Mouse (Mus musculus) neural tube, embryonic 13.5 days (tissue): ENCODE data around the gene Muc20. TPM values are rescaled to one million over a fixed set of nuclear protein-coding genes. Genes with fewer than 3 reads are reported as not detected.

Experiments
- ATAC-seq: fragments of 200-750 bp; cut with Nextera tagmentation; 2 replicates; pipeline ENCODE4 v1.8.0; 2017; ENCODE audit warnings: low read depth, mild to moderate bottlenecking, moderate TSS enrichment, moderate library complexity
- H3K27ac ChIP-seq: fragments of 300-500 bp; sonication (generic); replicated peaks from 2 replicates; pipeline ENCODE4 v1.5.1; 2015; ENCODE audit warnings: moderate library complexity, mild to moderate bottlenecking, inconsistent platforms
- H3K27me3 ChIP-seq: fragments of 300-500 bp; sonication (generic); 2 replicates; pipeline ENCODE4 v1.6.1; 2015; ENCODE audit warnings: mild to moderate bottlenecking, inconsistent platforms
- H3K36me3 ChIP-seq: fragments of 300-500 bp; sonication (generic); 2 replicates; pipeline ENCODE4 v1.6.1; 2015; ENCODE audit warnings: mild to moderate bottlenecking, inconsistent platforms
- H3K4me1 ChIP-seq: fragments of 300-500 bp; sonication (generic); replicated peaks from 2 replicates; pipeline ENCODE4 v1.6.1; 2015; ENCODE audit warnings: inconsistent platforms
- H3K4me2 ChIP-seq: fragments of 300-500 bp; sonication (generic); 2 replicates; pipeline ENCODE4 v1.6.1; 2015; ENCODE audit warnings: inconsistent platforms, mild to moderate bottlenecking, moderate library complexity
- H3K4me3 ChIP-seq: fragments of 300-500 bp; sonication (generic); 2 replicates; pipeline ENCODE4 v1.5.1; 2015; ENCODE audit warnings: mild to moderate bottlenecking, inconsistent platforms
- H3K9ac ChIP-seq: fragments of 300-500 bp; sonication (generic); 2 replicates; pipeline ENCODE4 v1.6.1; 2015; ENCODE audit warnings: moderate library complexity, mild to moderate bottlenecking, inconsistent platforms
- H3K9me3 ChIP-seq: fragments of 300-500 bp; sonication (generic); 2 replicates; pipeline ENCODE4 v1.6.1; 2016; ENCODE audit warnings: inconsistent platforms
- whole genome bisulfite sequencing: fragments of 180-500 bp; shearing (Covaris S2); methylation state at CpG from one replicate; pipeline ENCODE4 v1.1.7; 2015; 5-methylcytosine and 5-hydroxymethylcytosine counted together
- polyA plus RNA-seq: library from polyadenylated mRNA; unstranded; fragments of >200 nt; fragmentation: Nextera tagmentation; extraction: Ambion mirVana; gene quantifications from 2 replicates; pipeline ENCODE4 v1.2.1, GENCODE M21; 2015

Muc20 gene
- polyA plus RNA-seq, 1 experiment from 2014 or later: not detected

- Histone ChIP-seq H3K27me3 (no peaks in the 10 kb centered on the region), H3K4me2 (no peak overlapping the region), H3K4me3 (no peak overlapping the region), H3K36me3 (no peaks in the 10 kb centered on the region), H3K9me3 (no peaks in the 10 kb centered on the region), H3K27ac (no peak overlapping the region), H3K9ac (no peak overlapping the region), H3K4me1 (no peaks in the 10 kb centered on the region)
- 67% methylated on average over 8 of the region's 8 CpGs for WGBS
- ATAC-seq: no peak
Measured at GRCm38 (mm10) chr16:32740003-32740663, 57.1 kb downstream of the Muc20 start.

- Histone ChIP-seq H3K9ac (no peak overlapping the region), H3K27ac (no peak overlapping the region), H3K4me3 (no peak overlapping the region), H3K27me3 (no peaks in the 10 kb centered on the region), H3K4me2 (no peak overlapping the region), H3K9me3 (no peaks in the 10 kb centered on the region), H3K36me3 (no peaks in the 10 kb centered on the region), H3K4me1 (no peaks in the 10 kb centered on the region)
- WGBS: 64% methylated on average over 3 of the region's 3 CpGs
- ATAC-seq: no peak
Measured at GRCm38 (mm10) chr16:32736022-32736421, 61.2 kb downstream of the Muc20 start.

- H3K4me3 ChIP-seq: no peak within 1 kb of the TSS
- H3K4me1 ChIP-seq: no peaks in the 10 kb centered on the region
- no peaks in the 10 kb centered on the region for H3K27me3 ChIP-seq
- 95% methylated on average over 2 of the region's 2 CpGs for WGBS
- ATAC-seq: no peak
- no peak within 1 kb of the TSS for H3K27ac ChIP-seq
- no peak within 1 kb of the TSS for H3K9ac ChIP-seq
- no peaks in the 10 kb centered on the region for H3K9me3 ChIP-seq
- H3K36me3 ChIP-seq: no peaks in the 10 kb centered on the region
- H3K4me2 ChIP-seq: no peak within 1 kb of the TSS
Measured at GRCm38 (mm10) chr16:32735586-32735985, 61.6 kb downstream of the Muc20 start, which contains the start of gene Muc4. Muc4 (plus strand) TSS chr16:32735886.

- no peaks in the 10 kb centered on the region for H3K27me3 ChIP-seq
- H3K9me3 ChIP-seq: no peaks in the 10 kb centered on the region
- no peak overlapping the region for H3K27ac ChIP-seq
- WGBS: 82% methylated on average over 3 of the region's 3 CpGs
- no peak overlapping the region for H3K4me3 ChIP-seq
- no peak overlapping the region for H3K9ac ChIP-seq
- no peak overlapping the region for H3K4me2 ChIP-seq
- no peaks in the 10 kb centered on the region for H3K36me3 ChIP-seq
- no peaks in the 10 kb centered on the region for H3K4me1 ChIP-seq
- ATAC-seq: no peak
Measured at GRCm38 (mm10) chr16:32733213-32733612, 64.0 kb downstream of the Muc20 start.

GRCm38 (mm10) chr16:32728730-32729129 lies 68.5 kb downstream of the Muc20 start:
- Histone ChIP-seq H3K9me3 (no peaks in the 10 kb centered on the region), H3K4me2 (no peak overlapping the region), H3K27ac (no peak overlapping the region), H3K27me3 (no peaks in the 10 kb centered on the region), H3K4me1 (no peaks in the 10 kb centered on the region), H3K9ac (no peak overlapping the region), H3K4me3 (no peak overlapping the region), H3K36me3 (no peaks in the 10 kb centered on the region)
- WGBS: 83% methylated on average over 1 of the region's 1 CpGs
- ATAC-seq: no peak

GRCm38 (mm10) chr16:32728240-32728639 lies 69.0 kb downstream of the Muc20 start:
- H3K36me3 ChIP-seq: no peaks in the 10 kb centered on the region
- H3K27ac ChIP-seq: no peak overlapping the region
- no peaks in the 10 kb centered on the region for H3K27me3 ChIP-seq

More at GRCm38 (mm10) chr16:32728240-32728639, 69.0 kb downstream of the Muc20 start:
- no peak overlapping the region for H3K4me3 ChIP-seq
- no peak for ATAC-seq
- H3K9ac ChIP-seq: no peak overlapping the region
- H3K4me2 ChIP-seq: no peak overlapping the region
- H3K9me3 ChIP-seq: no peaks in the 10 kb centered on the region
- no peaks in the 10 kb centered on the region for H3K4me1 ChIP-seq

Other genes with a start within 250 kb of the Muc20 start
- gene Tfrc, start 188.5 kb downstream of the Muc20 start, polyA plus RNA-seq: 36.0 and 37.9 TPM in 2 replicates
- 20.0 and 21.4 TPM in 2 replicates for gene Tnk2, start 153.6 kb downstream of the Muc20 start, polyA plus RNA-seq
- not detected in 2 replicates for gene Muc4, start 61.5 kb downstream of the Muc20 start, polyA plus RNA-seq
- gene Smbd1, start 13.0 kb upstream of the Muc20 start, polyA plus RNA-seq: not detected in 2 replicates
- 100 and 112 TPM in 2 replicates for gene Fyttd1, start 80.1 kb upstream of the Muc20 start, polyA plus RNA-seq
- gene Rubcn, start 80.3 kb upstream of the Muc20 start, polyA plus RNA-seq: 27.6 and 28.3 TPM in 2 replicates
- gene Lrch3, start 116.7 kb upstream of the Muc20 start, polyA plus RNA-seq: 39.2 and 49.2 TPM in 2 replicates